Mouse (Mus musculus): ENCODE measurements around the gene Pdzd3.

DNA sequence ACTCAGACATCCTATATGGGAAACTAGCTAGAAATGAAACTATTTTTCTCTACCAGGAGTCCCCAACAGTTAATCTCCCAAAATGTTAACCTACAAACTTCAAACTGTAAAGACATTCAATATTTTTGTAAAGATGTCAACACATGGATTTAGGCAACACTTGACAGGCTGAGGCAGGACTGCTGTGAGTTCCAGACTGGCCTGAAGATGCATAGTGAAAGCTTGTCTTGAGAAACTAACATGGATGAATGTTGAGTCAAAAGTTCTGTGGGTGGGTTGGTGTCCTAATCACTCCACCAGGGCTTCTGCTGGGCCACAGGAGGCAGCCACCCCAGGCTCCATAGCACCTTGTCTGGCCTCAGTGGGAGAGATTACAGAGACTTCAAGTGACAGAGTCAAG lies 19.7 kb downstream of the Pdzd3 start:
- no peak for TF ChIP-seq POLR2AphosphoS2 (IDR thresholded peaks at IDR 0.05; ENCODE audit: insufficient read length, low read depth)
- no peak for TF ChIP-seq POLR2A (IDR thresholded peaks at IDR 0.05; ENCODE audit: insufficient read length, low read depth)
- TF ChIP-seq E2F4 (IDR thresholded peaks at IDR 0.05; ENCODE audit: insufficient read depth): no peak
- TF ChIP-seq TCF3 (IDR thresholded peaks at IDR 0.05; ENCODE audit: insufficient read length, low read depth): no peak
- no peak for TF ChIP-seq TCF12 (IDR thresholded peaks at IDR 0.05; ENCODE audit: insufficient read depth, poor library complexity, severe bottlenecking)
- no peak for TF ChIP-seq CEBPB (IDR thresholded peaks at IDR 0.05; ENCODE audit: insufficient read depth, poor library complexity, severe bottlenecking)
- no peak for TF ChIP-seq MAX (IDR thresholded peaks at IDR 0.05; ENCODE audit: low read depth)
- no peak for TF ChIP-seq USF1 (IDR thresholded peaks at IDR 0.05; ENCODE audit: low read depth)
- no peak for TF ChIP-seq SRF (IDR thresholded peaks at IDR 0.05; ENCODE audit: control insufficient read depth, insufficient read length, low read depth)
- no peak for TF ChIP-seq MYOD1 (IDR thresholded peaks at IDR 0.05; ENCODE audit: control insufficient read depth in 1 of 3, insufficient read length in 2 of 3, low read depth in 2 of 3)
- no peak for TF ChIP-seq MYOG (IDR thresholded peaks at IDR 0.05; ENCODE audit: control insufficient read depth in 1 of 3, insufficient read depth in 1 of 3, insufficient read length in 2 of 3, low read depth in 2 of 3)

Measured in myocyte (in vitro differentiated cells).